Mouse (Mus musculus): ENCODE measurements around the gene Ubash3b.

Ubash3b gene

DNA sequence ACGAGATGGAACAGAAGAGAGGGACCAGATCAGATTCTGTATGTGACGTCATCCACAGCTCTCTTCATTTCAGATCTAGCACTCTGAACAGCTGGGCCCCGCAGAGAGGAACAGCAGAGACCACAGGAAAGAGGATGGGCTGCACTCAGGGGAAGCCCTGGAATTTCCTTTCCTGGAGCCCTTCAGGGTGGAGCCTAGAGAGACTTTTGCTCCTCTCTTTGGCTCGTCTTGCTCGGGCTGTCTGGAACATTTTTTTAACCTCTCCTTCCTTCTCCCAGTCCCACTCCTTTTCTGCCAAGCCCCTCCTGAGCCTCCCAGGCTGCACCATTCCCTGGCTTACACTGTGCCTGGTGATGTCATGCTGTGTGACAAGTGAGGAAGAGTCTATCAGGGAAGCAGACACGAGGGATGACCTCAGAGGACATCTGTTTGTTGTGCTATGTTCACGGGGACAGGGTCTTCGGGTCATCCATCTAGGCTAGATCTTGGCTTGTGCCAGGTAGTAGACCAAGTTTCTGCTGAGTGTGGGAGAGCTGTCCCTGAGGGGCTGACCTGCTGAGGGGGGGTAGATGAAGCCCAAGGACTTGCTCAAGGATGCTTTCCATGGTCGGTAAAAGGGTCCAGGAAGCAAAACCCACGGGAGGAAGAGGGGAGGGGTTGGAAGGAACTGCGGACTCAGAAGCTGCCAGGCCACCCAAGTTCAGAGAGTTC, 77.2 kb downstream of the Ubash3b start:
- no peak for DNase-seq

- no peak for DNase-seq
These were observed 78.0 kb downstream of the Ubash3b start for GRCm38 (mm10) chr9:41083386-41084055.

DNA sequence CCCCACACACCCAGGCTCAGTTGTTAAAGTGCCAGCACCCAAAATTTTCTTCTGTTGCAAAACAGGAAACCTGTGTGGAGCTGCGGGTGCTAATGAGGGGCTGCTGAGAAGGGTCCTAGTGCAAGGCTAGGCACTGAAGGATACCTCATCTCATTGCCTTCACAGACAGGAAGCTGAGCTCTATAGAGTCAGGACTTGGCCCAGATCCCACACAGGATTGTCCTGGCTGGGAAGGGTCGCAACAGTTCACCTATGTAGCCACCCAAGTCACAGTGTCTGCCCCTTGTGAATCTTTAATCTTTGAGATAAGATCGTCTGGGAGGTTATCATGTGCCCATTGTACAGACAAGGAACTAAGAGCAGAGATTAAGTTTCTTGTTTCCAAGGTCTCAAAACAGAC, 78.6 kb downstream of the Ubash3b start:
- DNase-seq: no peak

GRCm38 (mm10) chr9:41080877-41081276, 80.6 kb downstream of the Ubash3b start:
- peak; percentile 56 for DNase-seq

DNA sequence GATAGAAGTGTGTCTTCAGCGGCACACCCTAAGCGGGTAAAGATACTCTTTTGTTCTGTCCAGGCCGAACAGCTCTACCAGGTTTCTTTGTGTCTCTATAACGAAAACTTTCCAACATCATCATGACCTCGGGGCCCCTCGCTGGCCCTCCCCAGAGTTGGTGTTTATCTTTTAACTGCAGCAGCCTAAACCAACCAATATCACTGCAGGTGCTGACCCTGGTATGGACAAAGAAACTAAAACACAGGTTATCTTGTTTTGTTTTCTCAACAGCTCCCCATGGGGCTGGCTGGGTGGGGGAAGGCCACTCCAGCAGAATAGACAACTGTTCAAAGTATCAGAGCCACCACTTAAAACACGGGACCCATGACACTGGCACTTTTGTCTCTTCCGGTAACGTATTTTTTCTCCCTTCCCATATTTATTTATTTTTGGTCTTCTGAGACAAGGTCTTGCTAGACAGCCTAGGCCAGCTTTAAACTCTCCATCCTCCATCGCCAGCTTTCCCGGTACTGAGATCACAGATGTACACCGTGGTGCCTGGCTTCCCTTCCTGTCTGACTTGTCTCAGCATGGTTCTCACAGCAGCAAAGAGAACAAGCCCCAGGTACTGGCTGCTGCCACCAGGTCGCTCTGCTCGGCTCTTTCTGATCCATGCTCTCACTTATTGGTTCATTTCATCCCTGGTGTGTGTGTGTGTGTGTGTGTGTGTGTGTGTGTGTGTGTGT, 81.9 kb downstream of the Ubash3b start:
- DNase-seq: no peak

GRCm38 (mm10) chr9:41078198-41078597, 83.3 kb downstream of the Ubash3b start:
- no peak for DNase-seq

GRCm38 (mm10) chr9:41076150-41076549, 85.3 kb downstream of the Ubash3b start:
- no peak for DNase-seq

GRCm38 (mm10) chr9:41075528-41075927, 86.0 kb downstream of the Ubash3b start:
- no peak for DNase-seq

- DNase-seq: no peak
These were observed 88.1 kb downstream of the Ubash3b start for GRCm38 (mm10) chr9:41073196-41074009.

DNA sequence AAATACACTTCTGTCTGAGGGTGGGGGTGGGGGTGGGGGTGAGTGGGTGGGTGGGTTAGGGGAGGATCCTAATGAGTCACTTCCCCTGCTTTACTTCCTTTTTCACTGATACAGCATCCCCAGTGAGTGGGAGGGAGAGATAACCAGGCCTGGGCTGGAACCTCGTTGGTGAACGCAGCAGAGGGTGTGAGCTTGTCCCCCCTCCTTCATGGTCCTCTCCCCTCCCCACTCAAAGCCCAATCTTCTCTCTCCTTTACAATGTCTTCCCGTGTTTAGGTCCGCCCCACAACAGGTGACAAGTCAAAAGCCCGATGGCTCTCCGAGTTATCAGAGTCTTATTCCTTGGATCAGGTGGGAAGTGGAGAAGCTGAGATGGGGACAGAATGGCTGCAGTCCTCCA, 88.7 kb downstream of the Ubash3b start:
- no peak for DNase-seq

- no peak for DNase-seq
These were observed 89.5 kb downstream of the Ubash3b start for GRCm38 (mm10) chr9:41071906-41072511.

DNA sequence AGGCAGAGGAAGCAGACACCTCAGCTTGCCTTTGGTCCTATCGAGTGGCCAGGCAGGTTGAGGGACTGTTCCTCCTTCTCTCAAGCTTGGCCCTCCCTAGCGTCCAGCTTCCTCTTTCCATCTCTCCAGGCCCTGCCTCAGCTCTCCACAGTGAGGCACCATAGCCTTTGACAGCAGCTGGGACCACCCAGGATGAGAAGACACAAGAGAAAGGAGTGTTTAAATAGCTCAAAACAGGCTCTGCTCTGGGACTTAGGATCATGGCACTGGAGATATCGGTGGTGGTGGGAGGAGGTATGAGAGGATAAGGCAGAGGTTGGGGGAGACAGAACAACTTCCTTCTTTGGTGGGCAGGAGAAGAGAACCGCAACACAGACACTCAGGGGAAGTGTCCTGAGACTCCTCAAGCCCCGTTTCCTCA, 90.7 kb downstream of the Ubash3b start:
- DNase-seq: no peak

- DNase-seq: no peak
These were observed 92.0 kb downstream of the Ubash3b start for GRCm38 (mm10) chr9:41069509-41069908.

- DNase-seq: no peak
These were observed 100.1 kb downstream of the Ubash3b start for GRCm38 (mm10) chr9:41061446-41061845.

GRCm38 (mm10) chr9:41060617-41061016, 100.9 kb downstream of the Ubash3b start:
- DNase-seq: no peak

DNA sequence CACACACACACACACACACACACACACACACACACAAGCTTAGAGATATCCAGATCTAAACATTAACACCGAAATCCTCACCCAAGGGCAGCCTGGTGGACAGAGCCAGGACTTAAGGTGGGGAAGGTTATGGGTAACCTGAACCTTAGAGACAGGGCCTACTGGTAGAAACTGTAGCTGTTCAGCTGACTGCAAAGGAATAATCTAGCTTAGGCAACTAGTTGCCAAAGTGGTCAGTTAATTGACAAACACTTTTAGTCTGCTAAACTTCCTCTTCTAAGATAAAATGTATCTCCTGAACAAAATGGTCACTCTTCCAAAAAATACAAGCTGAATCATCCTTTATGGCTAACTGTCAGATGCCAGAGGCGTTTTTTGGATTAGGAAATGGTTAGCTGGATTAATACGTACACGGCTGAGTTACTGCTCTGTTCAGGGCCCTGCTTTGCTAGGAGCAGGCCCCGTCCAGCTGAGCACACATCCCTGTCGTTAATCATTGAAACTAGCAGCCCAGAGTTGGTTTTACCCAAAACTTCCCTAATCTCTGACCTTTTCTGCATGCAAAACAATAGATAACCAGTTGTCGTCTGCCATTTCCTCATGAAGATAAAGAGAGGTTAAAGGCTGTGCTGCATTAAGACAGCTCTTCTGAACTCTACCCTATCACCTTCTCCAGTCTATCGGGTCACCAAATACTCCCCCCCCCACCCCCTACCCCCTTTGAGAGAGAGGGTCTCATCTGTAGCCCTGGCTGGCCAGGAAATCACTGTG, 102.5 kb downstream of the Ubash3b start:
- DNase-seq: no peak

GRCm38 (mm10) chr9:41054166-41054565, 107.3 kb downstream of the Ubash3b start:
- peak; percentile 81 for DNase-seq

DNA sequence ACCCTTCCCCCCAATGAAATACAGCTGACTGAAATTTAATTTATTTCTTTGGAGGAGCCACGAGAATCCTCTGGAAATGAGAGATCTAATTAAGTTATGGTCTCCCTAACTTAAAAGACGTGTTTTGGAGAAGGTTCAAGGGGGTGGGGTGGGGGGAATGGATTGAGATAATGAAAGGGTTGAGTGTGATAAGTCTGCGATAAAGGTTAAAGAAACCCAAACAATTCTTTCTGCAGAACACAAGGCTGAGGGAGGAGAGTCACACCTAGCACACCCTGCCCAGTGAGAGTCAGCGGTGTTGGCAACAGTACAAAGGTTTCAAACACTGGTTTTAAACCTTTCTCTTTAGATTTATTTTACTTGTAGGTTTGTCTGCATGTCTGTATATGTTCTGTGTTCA, 108.0 kb downstream of the Ubash3b start:
- DNase-seq: no peak

- no peak for DNase-seq
These were observed 110.2 kb downstream of the Ubash3b start for GRCm38 (mm10) chr9:41051080-41051932.

- DNase-seq: no peak
These were observed 111.0 kb downstream of the Ubash3b start for GRCm38 (mm10) chr9:41050331-41051079.
